Mouse (Mus musculus) 3T3-L1 (cell line): ENCODE measurements around the gene Trim32.

ENCODE experiments used
- DNase-seq: peaks from one replicate; pipeline ENCODE4 v3.0.0-alpha.2; 2015; ENCODE audit warnings: low read depth, low spot score

Gene Trim32

DNA sequence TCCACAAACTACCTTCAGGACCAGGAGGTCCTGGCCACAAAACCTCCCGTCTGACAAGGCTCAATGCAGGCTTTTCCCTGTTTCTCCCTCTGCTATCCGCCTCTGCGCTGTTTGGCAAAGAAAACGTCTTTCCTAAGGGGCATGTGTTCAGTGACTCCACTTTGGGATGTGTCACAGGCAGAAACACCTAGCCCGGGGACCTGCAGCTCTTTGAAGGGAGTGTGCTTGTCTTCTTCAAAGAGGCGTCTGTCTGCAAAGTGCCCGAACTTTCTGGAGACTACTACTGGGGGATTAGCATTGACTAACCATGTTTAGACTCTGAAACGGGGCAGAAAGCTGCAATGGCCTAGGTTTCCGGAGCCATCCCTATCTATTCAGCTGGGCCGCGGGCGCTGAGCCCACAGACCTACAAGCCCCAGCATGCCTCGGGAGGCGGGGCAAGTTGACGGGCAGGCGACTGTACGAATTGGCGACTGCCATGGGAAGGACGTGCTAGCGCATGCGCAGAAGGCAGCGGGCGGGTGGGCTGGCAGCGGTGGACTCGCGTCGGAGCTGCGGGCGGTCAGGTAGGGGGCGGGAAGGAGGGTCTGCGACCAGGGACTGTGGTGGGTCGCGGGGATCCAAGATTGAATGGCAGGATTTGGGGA, at the start of gene Trim32:
Gene Trim32 (plus strand): TSS at position 483 of the 647 bp plus-strand sequence.
- peak; percentile 95 for DNase-seq

DNA sequence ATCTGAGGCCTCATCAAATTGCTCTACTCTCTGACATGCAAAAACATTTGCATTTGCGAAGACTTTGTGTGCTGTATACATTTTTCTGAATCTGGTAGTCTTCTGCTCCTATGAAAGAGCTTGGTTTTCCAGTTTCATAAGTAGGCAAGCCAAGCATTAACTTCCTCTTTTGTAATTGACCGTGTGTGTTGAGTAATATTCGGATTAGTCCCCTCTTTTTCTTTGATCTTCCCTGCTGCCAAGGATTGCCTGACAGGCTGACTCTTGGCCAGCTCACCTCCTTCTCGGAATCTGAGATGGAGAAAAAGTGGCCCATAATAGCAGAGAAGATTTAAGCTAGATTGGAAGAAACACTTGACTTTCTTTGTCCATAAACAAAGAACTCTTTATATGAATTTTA, 39.3 kb upstream of the Trim32 start:
- DNase-seq = no peak

DNA sequence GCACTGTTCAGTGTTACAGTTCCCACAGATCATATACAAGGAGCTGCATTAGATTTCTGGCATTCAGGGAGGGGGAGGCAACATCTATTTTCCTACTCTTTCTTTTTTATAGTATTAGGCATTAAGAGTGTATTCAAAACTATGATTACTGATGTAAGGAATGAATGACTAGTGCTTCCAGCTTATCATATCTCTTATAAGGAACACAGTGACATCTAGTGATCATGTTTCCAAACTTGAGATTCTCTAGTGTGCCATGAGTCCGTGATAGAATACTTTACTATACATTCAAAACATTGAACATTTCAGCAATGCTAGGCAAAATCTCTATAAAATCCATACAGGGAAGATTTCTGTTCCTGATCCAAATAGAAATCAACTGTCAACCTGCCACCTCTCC, 24.5 kb upstream of the Trim32 start:
- DNase-seq = peak; percentile 52

DNA sequence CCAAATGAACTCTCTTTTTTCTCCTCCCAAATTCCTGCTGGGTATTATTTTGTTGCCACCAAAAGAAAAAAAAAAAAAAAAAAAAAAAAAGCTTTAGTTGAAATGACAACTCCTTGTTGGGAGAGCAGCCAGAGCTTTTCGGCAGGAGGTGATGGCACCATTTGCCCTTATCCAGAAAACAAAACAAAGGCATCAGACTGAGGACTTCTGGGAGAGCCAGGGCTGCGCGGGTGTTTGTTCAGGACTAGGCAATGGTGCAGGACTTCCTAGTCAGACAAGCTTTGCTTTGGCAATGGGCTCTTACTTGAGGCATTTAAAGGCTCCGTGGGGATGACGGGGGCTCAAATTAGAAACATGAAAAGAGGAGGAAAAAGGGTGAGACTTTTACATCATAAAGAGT, 17.8 kb upstream of the Trim32 start:
- DNase-seq = no peak

DNA sequence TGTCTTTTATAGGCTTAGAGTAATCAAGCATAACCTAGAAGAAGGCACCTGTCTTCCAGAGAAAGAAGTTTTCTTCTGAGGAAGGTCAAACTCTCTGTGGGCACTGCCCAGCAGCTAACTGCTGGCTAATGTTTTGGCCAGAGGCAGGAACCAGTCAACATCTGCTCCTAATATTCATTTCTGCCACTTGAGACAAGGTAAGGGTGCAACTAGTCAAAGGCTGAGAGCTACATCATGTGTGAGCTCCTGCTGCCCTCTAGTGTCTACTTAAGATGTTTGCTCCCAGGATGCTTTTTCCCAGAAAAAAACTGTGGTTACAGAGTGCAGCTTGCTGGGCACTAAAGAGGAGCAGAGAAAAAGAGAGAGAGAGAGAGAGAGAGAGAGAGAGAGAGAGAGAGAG, 15.0 kb upstream of the Trim32 start:
- DNase-seq = peak; percentile 86

DNA sequence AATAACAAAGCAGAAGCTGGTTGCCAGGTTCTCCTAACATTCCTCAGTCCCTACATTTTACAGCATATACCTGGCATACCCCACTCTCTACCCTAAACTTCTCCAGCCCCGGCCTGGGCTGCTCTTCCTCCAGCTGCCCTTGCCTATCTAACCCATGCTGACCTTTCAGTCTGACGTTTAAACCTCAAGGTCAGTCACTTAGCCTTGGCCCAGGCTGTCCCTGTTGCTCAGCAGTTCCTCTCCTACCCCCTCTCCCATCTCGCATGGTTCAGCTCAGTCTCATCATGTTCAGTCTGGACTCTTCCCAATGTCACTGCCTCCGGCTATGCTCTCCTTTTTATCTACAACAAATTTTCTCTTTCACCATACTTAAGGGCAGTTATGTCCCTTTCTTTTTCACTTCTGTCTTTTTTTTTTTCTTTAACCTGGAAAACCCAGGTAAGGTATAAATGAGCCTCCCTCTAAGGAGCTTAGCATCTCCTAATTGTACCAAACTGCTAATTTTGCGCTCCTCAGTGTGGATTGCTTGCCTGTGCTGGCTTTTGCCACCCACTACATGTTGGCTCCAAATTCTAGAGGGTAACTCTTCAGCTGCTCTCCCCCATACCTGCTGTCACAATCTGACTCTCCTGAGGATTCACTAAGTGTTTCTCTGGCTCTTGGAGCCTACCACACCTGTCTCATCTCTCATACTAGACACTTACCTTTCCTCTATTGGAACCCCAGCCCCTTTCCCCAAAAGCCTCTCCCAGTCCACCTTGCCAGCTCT, 10.0 kb upstream of the Trim32 start:
- no peak for DNase-seq

DNA sequence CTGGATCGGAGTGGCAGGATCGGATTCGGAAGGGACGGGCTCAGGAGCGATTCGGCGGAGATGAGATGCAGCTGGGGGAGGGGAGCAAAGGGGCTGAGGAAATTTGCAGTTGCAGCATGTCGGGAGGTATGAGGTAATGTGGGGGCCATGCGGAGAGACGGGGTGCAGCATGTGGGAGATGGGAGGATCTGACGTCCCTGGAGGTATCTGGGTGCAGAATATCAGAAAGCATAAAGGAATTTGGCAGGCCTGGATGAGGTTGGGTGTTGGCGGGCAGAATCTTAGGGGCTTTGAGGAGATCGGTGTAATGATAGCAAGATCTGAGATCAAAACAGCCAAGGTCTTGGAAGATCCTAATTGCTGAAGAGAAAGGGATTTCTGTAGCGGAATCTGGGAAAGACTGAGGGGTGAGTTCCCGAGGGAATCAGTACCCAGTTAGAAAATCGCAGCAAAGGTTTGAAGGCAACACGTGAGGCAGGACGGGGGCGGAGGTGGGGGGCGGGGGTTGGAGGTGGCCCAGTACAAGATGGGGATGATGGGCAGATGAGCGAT, 441 bp downstream of the Trim32 start:
- peak; percentile 61 for DNase-seq

DNA sequence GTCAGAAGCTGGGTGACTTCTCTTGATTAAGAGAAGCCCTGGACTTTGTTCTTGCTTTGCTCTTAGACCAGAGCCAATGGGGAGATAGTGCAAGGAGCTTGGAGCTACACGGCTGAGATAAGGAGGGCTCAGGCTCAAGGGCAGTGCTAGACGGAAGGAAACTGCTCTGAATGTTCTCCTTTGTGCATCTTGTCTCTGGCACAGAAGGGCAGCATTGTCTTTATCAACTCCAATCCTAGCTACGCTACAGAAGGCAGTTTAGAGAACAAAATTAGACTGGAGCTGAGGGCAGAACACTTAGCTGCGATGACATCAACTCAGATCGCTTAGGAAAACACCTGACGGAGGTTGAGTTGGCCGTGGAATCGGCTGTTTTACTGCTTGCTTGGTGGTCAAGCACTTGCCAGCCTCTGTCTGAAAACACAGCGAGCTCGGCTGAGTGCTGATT, 2.4 kb downstream of the Trim32 start:
- DNase-seq = no peak

DNA sequence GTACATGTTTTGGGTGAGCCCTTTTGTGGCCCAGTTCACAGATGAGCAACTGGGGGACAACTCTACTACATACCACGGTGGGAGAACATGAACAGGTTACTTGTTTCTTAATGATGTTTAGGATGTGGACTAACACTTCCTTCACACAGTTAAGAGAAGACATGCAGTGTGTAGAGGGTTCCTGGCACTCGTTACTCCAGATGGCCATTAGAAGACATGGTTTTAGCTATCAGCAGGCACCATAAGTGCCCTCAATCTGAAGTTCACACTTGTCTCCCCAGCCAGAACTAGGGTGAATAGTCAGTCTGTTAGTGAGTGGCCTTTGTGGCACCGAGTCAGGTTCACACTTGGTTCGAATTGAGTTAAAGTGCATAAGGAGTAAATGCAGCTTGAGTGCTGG, 3.3 kb downstream of the Trim32 start:
- no peak for DNase-seq

DNA sequence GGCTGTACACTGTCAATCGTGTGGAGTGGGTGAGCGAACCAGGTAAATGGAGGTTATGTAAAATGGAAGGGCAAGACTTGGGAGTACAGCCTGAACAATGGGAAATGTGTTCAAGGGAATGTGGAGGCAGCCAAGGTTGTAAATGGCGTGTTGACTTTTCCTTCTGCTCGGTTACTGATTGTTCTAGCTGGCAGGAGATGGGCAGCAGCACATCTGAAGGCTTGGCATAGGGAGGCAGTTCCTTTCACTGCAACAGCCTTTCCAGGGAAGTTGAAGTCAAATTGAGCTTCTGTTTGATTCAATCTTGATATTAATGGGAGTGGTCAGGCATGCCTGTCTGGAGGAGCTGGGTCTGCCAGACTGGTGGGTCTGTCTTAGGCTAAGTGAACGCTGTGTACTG, 5.5 kb downstream of the Trim32 start:
- DNase-seq = no peak

DNA sequence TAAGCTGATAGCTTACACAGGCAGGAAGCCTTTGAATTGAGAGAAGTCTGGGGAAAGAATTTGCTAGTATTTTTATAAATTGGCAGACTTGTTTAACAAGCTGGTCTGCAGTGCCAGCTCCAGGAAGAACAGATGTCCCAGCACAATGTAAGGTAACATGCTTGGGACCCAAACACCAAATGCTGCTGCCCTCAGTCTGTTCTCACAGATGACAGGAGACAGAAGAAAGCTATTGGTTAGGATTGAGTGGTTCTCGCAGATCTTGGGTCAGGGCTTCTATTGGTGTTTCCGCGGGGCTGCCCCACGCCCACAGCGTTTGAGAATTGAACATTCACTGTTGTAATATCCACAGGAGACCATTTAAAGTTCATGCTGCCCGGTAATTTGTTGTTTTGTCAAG, 6.1 kb downstream of the Trim32 start:
- DNase-seq = no peak

DNA sequence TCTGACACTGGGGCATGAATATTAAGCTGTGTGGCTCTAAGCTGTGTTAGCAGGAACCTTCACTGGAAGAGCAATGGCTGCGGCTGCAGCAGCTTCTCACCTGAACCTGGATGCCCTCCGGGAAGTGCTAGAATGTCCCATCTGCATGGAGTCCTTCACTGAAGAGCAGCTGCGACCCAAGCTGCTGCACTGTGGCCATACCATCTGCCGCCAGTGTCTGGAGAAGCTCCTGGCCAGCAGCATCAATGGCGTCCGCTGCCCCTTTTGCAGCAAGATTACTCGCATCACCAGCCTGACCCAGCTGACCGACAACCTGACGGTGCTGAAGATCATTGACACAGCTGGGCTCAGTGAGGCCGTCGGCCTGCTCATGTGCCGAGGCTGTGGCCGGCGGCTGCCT, 8.3 kb downstream of the Trim32 start:
- DNase-seq = no peak

DNA sequence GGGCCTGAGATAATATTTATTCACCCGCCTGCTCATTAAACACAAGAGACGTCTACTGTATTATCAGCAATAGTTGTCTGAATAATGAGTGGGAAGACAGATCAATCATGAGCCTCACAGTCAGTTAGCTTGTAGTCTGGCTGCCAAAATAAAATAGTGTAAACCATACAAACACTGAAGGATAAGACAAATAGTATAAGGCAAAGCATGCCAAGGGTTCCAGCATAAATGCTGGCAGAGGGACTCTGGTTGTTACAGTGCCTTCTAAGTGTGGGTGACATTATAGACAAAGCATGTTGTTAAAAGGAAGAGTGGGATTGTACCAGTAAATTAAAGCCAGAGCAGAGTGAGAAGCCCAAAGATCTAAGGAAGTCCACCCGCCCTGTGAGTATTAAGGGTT, 15.3 kb downstream of the Trim32 start:
- no peak for DNase-seq

DNA sequence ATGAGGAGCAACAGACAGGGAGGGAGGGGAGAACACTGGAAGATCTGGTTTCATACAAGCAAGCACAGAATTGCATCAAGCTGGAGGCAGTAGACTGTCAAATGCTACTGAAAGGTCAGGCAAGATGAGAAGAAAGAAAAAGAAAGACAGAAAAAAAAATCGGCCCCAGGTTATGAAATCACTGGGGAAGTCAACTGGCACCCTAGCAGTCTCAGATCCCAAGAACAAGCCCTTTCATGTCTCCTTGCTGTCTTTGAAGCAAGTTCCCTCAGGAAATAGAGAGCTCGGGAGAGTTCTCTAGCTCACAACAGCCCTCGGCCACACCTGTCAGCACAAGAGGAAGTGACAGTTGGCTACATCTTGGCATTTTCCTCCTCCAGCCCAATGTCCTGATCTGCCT, 33.4 kb downstream of the Trim32 start:
- no peak for DNase-seq

DNA sequence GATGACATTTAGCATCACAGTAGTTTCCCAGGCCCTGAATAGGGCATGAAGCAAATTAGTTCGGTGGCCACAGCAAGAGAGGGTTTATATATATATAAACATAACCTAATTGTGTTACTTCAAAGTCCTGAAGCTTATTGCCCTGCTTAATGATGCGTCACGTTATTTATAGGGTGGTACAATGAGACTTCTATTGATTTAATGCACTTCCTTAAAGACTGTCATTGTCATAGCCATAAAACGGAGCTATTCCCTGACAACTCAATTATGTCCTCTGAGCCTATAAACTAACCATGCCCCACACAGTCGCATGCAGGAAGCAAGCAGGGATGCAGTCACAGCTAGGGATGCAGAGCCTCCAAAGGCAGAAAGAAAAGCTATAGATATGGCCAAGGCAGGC, 37.8 kb downstream of the Trim32 start:
- no peak for DNase-seq

DNA sequence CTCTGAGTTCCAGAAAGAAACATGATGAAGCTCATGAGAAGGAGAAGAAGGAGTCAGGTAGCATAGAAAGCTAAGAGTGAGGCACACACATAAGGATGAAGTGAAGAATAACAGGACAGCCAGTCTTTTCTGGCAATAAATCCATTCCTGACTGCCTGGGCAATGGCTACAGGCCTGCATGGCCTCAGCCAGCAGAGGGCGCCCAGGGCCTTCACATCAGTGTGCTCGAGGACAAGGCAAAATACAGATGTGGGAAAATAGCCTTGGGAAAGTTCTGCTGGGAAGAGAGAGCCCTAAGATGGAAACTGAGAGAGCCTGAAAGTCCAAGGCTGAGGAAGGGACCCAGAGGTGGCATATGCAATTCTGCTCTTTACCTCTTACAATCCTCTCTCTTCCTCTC, 49.9 kb downstream of the Trim32 start:
- DNase-seq = peak; percentile 76

DNA sequence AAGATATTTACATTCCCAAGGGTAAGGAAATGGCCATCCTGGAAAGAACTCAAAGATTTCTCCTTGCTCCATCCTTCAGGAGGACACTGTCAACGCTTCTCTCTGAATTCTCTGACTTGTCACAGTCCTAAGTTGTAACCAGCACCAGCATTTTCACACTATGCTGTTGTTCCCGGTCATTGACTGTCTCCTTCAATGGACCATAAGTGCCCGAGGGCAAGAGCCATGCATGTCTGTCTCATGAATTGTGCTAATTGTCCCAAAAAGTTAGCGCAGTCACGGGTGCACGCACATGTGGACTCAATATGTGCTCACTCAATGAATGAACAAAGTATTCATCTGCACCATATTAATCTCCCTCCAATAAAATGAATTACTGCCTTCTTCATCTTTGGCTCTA, 58.4 kb downstream of the Trim32 start:
- DNase-seq = no peak
